Mouse (Mus musculus): Measurements from ENCODE around the gene Gm21915. TPM values are rescaled to one million over a fixed set of nuclear protein-coding genes. Genes with fewer than 3 reads are reported as not detected.

Gene Gm21915
- total and polyA plus RNA-seq, 2 experiments from 2014 or later: not detected

DNA sequence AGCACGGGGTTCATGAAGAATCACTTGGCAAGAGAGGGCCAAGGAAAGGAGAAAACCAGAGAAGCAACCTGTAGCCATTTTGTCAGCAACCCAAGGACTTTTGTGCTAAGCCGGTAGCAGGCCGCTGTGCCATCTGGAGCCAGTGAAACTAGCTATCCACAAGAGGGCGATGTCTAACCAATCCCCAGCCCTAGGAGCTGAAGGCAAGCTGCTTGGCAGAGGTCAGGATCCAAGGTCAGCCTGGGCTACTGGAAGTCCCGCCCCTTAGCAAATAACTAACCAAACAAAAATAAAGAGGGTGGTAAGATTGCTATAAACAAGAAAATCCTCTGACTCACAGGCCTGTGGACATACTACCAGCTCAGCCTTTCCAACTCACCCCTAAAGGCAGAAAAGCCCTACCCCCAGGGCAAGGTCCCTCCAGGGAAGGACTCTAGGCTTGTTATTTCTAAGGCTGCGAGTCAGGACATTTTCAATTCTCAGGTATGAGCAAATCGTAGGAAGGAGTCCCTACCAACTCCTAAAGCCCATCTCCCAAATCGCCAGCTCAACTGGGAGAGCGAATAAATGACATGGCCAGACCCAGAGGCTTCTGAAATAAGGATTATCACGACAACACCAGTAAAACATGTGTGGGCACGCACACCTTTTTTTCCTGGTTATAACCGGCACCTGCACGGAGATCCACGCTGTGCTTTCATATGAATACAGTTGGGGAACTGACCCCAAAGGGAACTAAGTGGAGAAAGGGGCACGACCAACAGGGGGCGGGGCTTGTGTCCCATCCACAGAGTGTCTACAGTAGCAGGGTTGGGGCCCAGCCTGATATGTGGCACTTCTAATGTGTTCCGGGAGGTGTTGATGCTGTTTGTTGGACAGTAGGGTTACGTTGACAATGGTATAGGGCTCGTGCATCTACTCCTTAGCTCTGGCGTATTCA, 42.0 kb upstream of the Gm21915 start:
- WGBS: 69% methylated on average over 20 of the region's 20 CpGs
- Histone ChIP-seq H3K4me3 (ENCODE audit: low read depth, low read length) (no peak overlapping the region), H3K27ac (ENCODE audit: low read depth, low read length) (no peak overlapping the region), H3K4me2 (ENCODE audit: low read depth) (no peak overlapping the region), H3K27me3 (ENCODE audit: insufficient read depth, low read length) (no peaks in the 10 kb centered on the region), H3K9me3 (ENCODE audit: low read length) (no peaks in the 10 kb centered on the region), H3K9ac (no peak overlapping the region), H3K36me3 (ENCODE audit: insufficient read depth) (no peaks in the 10 kb centered on the region), H3K4me1 (ENCODE audit: insufficient read depth) (0 out of 2 replicates have a peak, but pooled peaks cover 7% of the 10 kb centered on the region)
- ATAC-seq: peak; percentile 50; the same call in 1 of the 2 replicates
- DNase-seq: peak; percentile 69
- peak; percentile 76 for TF ChIP-seq CTCF (IDR thresholded peaks at IDR 0.05; ENCODE audit: low read depth)

DNA sequence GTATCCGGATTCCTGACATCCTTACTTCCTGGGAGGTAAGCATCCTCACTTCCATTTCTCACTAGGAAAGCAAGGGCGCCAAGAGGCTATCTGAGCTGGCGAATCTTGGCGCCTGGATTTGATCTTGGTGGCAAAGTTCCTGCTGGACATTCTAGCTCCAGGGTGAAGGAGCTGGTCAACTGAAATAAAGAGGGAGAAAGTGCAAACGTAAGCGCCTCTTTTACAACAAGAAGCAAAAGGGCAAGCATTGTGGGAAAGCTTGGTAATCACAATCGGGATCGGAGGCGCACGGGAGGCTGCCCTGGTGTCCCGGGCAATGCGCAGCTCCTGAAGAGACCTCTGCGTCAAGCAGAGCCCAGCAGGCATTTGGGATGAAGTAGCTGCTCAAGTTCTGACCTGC, 41.0 kb upstream of the Gm21915 start:
- DNase-seq (no peak), ATAC-seq (no peak)
- Histone ChIP-seq H3K9me3 (ENCODE audit: low read length) (no peaks in the 10 kb centered on the region), H3K4me1 (ENCODE audit: insufficient read depth) (0 out of 2 replicates have a peak, but pooled peaks cover 7% of the 10 kb centered on the region), H3K27ac (ENCODE audit: low read depth, low read length) (no peak overlapping the region), H3K4me2 (ENCODE audit: low read depth) (no peak overlapping the region), H3K36me3 (ENCODE audit: insufficient read depth) (no peaks in the 10 kb centered on the region), H3K4me3 (ENCODE audit: low read depth, low read length) (no peak overlapping the region), H3K27me3 (ENCODE audit: insufficient read depth, low read length) (no peaks in the 10 kb centered on the region), H3K9ac (no peak overlapping the region)
- 60% methylated on average over 13 of the region's 13 CpGs for WGBS
- no peak for TF ChIP-seq CTCF (IDR thresholded peaks at IDR 0.05; ENCODE audit: low read depth)

DNA sequence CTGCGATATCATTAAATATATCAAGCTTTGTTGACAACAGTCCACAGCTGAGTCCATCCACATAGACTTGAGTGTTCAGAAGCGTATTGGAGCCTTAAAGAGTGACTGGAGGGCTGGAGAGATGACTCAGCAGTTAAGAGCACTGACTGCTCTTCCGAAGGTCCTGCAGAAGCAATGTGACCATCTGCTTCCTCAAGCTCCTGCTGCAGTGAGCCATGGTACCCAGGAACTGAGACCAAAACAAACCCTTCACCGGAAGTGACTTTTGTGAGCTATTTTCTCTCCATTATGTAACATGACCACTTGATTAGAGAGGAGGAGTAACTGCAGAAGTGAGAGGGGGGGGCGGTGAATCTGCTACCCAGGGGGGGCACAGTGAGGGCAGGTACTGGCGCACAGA, 39.3 kb upstream of the Gm21915 start:
- ATAC-seq (no peak), DNase-seq (no peak)
- H3K9me3 ChIP-seq (ENCODE audit: low read length): no peaks in the 10 kb centered on the region
- H3K4me3 ChIP-seq (ENCODE audit: low read depth, low read length): no peak overlapping the region
- no peak overlapping the region for H3K9ac ChIP-seq
- H3K27ac ChIP-seq (ENCODE audit: low read depth, low read length): no peak overlapping the region
- H3K4me2 ChIP-seq (ENCODE audit: low read depth): no peak overlapping the region
- 0 out of 2 replicates have a peak, but pooled peaks cover 5% of the 10 kb centered on the region for H3K4me1 ChIP-seq (ENCODE audit: insufficient read depth)
- WGBS: 70% methylated on average over 6 of the region's 6 CpGs
- no peaks in the 10 kb centered on the region for H3K27me3 ChIP-seq (ENCODE audit: insufficient read depth, low read length)
- no peaks in the 10 kb centered on the region for H3K36me3 ChIP-seq (ENCODE audit: insufficient read depth)
- no peak for TF ChIP-seq CTCF (IDR thresholded peaks at IDR 0.05; ENCODE audit: low read depth)

- H3K9me3 ChIP-seq (ENCODE audit: low read length): no peaks in the 10 kb centered on the region
- 92% methylated on average over 10 of the region's 10 CpGs for WGBS
- no peak overlapping the region for H3K9ac ChIP-seq
- no peak overlapping the region for H3K27ac ChIP-seq (ENCODE audit: low read depth, low read length)
- H3K36me3 ChIP-seq (ENCODE audit: insufficient read depth): no peaks in the 10 kb centered on the region
- no peak for ATAC-seq
- DNase-seq: no peak
- no peak overlapping the region for H3K4me2 ChIP-seq (ENCODE audit: low read depth)
- 0 out of 2 replicates have a peak, but pooled peaks cover under 1% of the 10 kb centered on the region for H3K4me1 ChIP-seq (ENCODE audit: insufficient read depth)
- no peaks in the 10 kb centered on the region for H3K27me3 ChIP-seq (ENCODE audit: insufficient read depth, low read length)
- H3K4me3 ChIP-seq (ENCODE audit: low read depth, low read length): no peak overlapping the region
- TF ChIP-seq CTCF (IDR thresholded peaks at IDR 0.05; ENCODE audit: low read depth): no peak
Measured at GRCm38 (mm10) chr9:40631505-40631904, 38.9 kb upstream of the Gm21915 start.

DNA sequence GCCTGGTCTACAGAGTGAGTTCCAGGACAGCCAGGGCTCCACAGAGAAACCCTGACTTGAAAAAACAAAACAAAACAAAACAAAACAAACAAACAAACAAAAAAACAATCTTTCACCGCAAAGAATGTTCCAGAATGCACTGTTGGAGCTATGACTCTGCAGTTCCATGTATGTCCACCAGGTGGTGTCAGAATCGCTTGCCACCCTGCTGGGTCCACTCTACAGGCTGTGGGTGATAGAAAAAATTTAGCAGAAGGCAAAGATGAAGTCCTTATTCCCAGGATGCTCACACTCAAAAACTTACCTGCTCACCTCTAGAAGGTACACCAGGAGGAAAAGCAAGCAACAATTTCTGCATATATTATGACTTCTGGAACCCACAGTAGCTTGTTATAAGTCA, 34.4 kb upstream of the Gm21915 start:
- no peaks in the 10 kb centered on the region for H3K9me3 ChIP-seq (ENCODE audit: low read length)
- H3K9ac ChIP-seq: no peak overlapping the region
- 11% methylated on average over 2 of the region's 2 CpGs for WGBS
- ATAC-seq: peak; percentile 59
- H3K4me1 ChIP-seq (ENCODE audit: insufficient read depth): peaks cover 10% of the 10 kb centered on the region; the same call in 1 of the 2 replicates
- DNase-seq: peak; percentile 86
- no peak overlapping the region for H3K4me2 ChIP-seq (ENCODE audit: low read depth)
- no peak overlapping the region for H3K4me3 ChIP-seq (ENCODE audit: low read depth, low read length)
- no peak overlapping the region for H3K27ac ChIP-seq (ENCODE audit: low read depth, low read length)
- peak; percentile 98 for TF ChIP-seq CTCF (IDR thresholded peaks at IDR 0.05; ENCODE audit: low read depth)
- no peaks in the 10 kb centered on the region for H3K36me3 ChIP-seq (ENCODE audit: insufficient read depth)
- H3K27me3 ChIP-seq (ENCODE audit: insufficient read depth, low read length): no peaks in the 10 kb centered on the region

GRCm38 (mm10) chr9:40637705-40638393, 32.6 kb upstream of the Gm21915 start:
- no peak for DNase-seq
- peak overlapping the region; percentile 63 for H3K4me2 ChIP-seq (ENCODE audit: low read depth)
- peaks cover 10% of the 10 kb centered on the region for H3K4me1 ChIP-seq (ENCODE audit: insufficient read depth)
- H3K4me3 ChIP-seq (ENCODE audit: low read depth, low read length): peak overlapping the region; percentile 34
- no peaks in the 10 kb centered on the region for H3K36me3 ChIP-seq (ENCODE audit: insufficient read depth)
- 25% methylated on average over 8 of the region's 8 CpGs for WGBS
- no peaks in the 10 kb centered on the region for H3K9me3 ChIP-seq (ENCODE audit: low read length)
- no peaks in the 10 kb centered on the region for H3K27me3 ChIP-seq (ENCODE audit: insufficient read depth, low read length)
- TF ChIP-seq CTCF (IDR thresholded peaks at IDR 0.05; ENCODE audit: low read depth): no peak
- peak overlapping the region; percentile 80 for H3K27ac ChIP-seq (ENCODE audit: low read depth, low read length)
- ATAC-seq: peak; percentile 7; the same call in 1 of the 2 replicates
- peak overlapping the region; percentile 60; the same call in 1 of the 2 replicates for H3K9ac ChIP-seq
